Mouse (Mus musculus) heart, adult 2 months (tissue): Measurements from ENCODE around the gene Ssh2. TPM values are rescaled to one million over a fixed set of nuclear protein-coding genes. Genes with fewer than 3 reads are reported as not detected.
A peak's percentile ranks its signal among the peaks of the same experiment; 100 is the strongest.

Source experiments
- DNase-seq, 2 experiments: peaks; one replicate each; pipeline ENCODE4 v3.0.0; 2021
- H3K27ac ChIP-seq: fragments of 200-600 bp; 2 replicates; pipeline ENCODE4 v1.8.1; 2022
- H3K27me3 ChIP-seq: fragments of 200-500 bp; 2 replicates; pipeline ENCODE4 v1.6.1; 2012; ENCODE audit warnings: mild to moderate bottlenecking, low read length, inconsistent platforms, mixed read lengths; ENCODE audit not compliant: control insufficient read depth, insufficient read depth
- H3K36me3 ChIP-seq: fragments of 200-500 bp; 2 replicates; pipeline ENCODE4 v1.6.1; 2012; ENCODE audit warnings: low read length, inconsistent platforms; ENCODE audit not compliant: control insufficient read depth, insufficient read depth
- H3K4me1 ChIP-seq: fragments of 200-500 bp; 2 replicates; pipeline ENCODE4 v1.6.1; 2011; ENCODE audit warnings: low read length; ENCODE audit not compliant: control insufficient read depth, insufficient read depth
- H3K4me3 ChIP-seq: fragments of 200-600 bp; 2 replicates; pipeline ENCODE4 v1.8.1; 2022
- H3K79me2 ChIP-seq: fragments of 200-500 bp; replicated peaks from 2 replicates; pipeline ENCODE4 v1.6.1; 2012; ENCODE audit warnings: mild to moderate bottlenecking, inconsistent platforms, low read length, moderate library complexity, mixed read lengths; ENCODE audit not compliant: control insufficient read depth, insufficient read depth
- H3K9ac ChIP-seq: fragments of 200-500 bp; 2 replicates; pipeline ENCODE4 v1.6.1; 2012; ENCODE audit warnings: low read depth, mild to moderate bottlenecking, control low read depth, inconsistent platforms, low read length, mixed read lengths
- CTCF ChIP-seq: fragments of 200-600 bp; IDR thresholded peaks from 2 replicates; pipeline ENCODE4 v1.8.1; 2022; ENCODE audit warnings: antibody characterized with exemption, mild to moderate bottlenecking, moderate library complexity
- EP300 ChIP-seq: fragments of 200-500 bp; IDR thresholded peaks from 2 replicates; pipeline ENCODE4 v1.6.1; 2011; ENCODE audit warnings: low read depth, low read length, control low read depth; ENCODE audit not compliant: insufficient read depth
- POLR2A ChIP-seq: fragments of 200-500 bp; IDR thresholded peaks from 2 replicates; pipeline ENCODE4 v1.6.1; 2011; ENCODE audit warnings: mild to moderate bottlenecking, low read depth, low read length, control low read depth; ENCODE audit not compliant: insufficient read depth
- WGBS: fragments of 180-500 bp; shearing (Covaris S2); methylation state at CpG from one replicate; pipeline ENCODE4 v1.1.7; 2018; 5-methylcytosine and 5-hydroxymethylcytosine counted together
- intact Hi-C: fragments of 180-260 bp; cut with DNase I; formaldehyde crosslinking; loops from one replicate; pipeline ENCODE4 v1.15.1; 2025
- polyA plus RNA-seq: library from polyadenylated mRNA; depleted of rRNA; stranded (reverse); fragments of >200 nt; gene quantifications from 2 replicates; pipeline ENCODE4 v1.2.3, GENCODE M21; 2012
- total RNA-seq, 2 experiments: library from RNA; stranded (reverse); gene quantifications; 2 replicates each; pipeline ENCODE4 v1.2.3; 2021

The Ssh2 gene
- total and polyA plus RNA-seq, 3 experiments, result 22.6 to 76.5 (median 73.7) TPM

DNA sequence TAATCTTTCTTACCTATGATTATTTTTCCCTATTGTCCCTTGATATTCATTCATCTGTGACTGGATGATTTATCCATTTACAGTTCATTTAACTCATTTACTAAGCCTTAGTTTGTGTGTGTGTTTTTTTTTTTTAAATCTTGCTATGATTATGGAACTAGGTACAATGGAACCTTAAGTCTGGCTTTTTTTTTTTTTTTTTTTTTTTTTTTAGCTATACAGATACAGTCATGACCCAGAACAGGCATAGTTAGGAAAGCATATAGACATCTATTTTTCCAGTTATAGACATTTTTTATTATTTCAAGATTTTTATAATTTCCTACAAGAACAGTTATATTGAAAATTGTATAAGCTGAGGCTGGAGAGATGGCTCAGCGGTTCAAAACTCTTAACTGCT, 19.2 kb downstream of the Ssh2 start:
- WGBS, result 100% methylated on average over 1 of the region's 1 CpGs
- H3K36me3 ChIP-seq, result no peaks in the 10 kb centered on the region

DNA sequence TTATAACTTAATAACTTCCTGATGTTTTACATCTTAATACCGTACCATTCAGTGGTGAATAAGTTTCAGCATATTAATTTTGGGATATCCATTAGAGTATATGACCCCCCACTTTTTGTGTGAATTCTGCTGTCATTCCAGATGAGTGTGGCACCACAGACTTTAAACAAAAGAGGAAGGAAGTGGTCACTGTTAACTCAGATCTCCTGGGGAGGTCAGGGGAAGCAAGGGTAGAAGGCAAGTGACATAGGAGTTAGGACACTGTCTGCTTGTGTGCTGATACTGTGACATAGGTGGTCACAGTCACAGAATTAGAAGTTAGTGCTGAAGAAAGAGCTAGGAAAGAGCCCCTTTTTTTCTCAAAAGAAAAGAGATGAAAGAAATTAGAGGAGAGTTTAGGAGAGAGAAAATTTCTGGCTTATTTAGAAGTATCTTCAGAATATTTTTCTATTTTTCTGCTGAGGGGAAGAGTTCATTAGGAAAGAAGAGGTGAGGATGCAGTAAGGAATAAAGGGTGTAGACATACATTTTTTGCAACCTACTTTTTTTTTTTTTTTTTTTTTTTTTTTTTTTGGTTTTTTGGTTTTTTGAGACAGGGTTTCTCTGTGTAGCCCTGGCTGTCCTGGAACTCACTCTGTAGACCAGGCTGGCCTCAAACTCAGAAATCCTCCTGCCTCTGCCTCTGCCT, 23.7 kb downstream of the Ssh2 start:
- TF ChIP-seq POLR2A (no peak), CTCF (no peak), EP300 (no peak)
- Histone ChIP-seq H3K4me1 (peaks cover 3% of the 10 kb centered on the region; the same call in 1 of the 2 replicates), H3K27ac (no peak overlapping the region), H3K9ac (no peak overlapping the region), H3K4me3 (no peak overlapping the region), H3K79me2 (no peaks in the 10 kb centered on the region), H3K27me3 (no peaks in the 10 kb centered on the region), H3K36me3 (no peaks in the 10 kb centered on the region)
- intact Hi-C loops, result no loop called here
- no peak for DNase-seq
- WGBS, result 71% methylated on average over 1 of the region's 1 CpGs

More for the DNA sequence above, 19.2 kb downstream of the Ssh2 start:
- H3K4me1 ChIP-seq, result no peaks in the 10 kb centered on the region
- no peak overlapping the region for H3K27ac ChIP-seq
- no peak for TF ChIP-seq POLR2A
- no peak for TF ChIP-seq CTCF
- no peak for TF ChIP-seq EP300
- DNase-seq, result no peak
- H3K27me3 ChIP-seq, result no peaks in the 10 kb centered on the region
- no peaks in the 10 kb centered on the region for H3K79me2 ChIP-seq
- H3K4me3 ChIP-seq, result no peak overlapping the region
- no peak overlapping the region for H3K9ac ChIP-seq
- intact Hi-C loops, result no loop called here

DNA sequence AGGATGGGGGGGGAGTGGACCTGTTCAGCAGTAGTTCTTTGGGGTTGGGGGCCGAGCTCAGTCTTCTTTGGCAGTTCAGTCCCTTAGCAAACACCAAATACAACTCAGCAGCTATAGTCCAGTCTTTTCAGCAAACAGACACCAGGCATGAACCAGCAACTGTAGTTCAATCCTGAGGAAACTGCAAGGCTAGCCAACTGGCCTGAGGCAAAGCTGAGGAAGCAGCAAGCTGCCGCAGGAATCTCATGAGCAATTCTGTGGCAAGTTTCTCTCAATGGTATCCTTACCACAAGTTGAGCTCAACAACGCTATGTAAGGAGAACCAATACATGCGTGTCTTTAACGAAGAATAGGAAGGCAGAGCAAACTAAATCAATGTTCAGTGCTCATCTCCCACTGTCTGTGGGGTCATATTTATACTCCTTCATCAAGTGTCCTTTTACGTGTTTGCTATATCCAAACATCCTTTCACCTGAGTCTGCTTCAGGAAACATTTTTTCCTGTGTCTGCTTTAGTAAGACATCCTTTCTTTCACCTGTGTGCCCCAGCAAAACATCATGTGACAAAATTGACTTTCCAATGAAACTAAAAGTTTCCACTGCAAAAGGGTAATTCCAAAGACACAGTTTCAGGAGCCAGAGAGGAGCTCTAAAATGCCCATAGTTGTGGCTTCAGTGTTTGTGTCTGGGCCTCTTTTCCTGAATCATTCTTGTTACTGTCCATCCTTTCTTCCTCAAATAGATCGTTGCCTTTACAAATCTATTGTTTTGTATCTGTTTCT, 24.6 kb downstream of the Ssh2 start:
- TF ChIP-seq EP300 (no peak), CTCF (no peak), POLR2A (no peak)
- Histone ChIP-seq H3K9ac (no peak overlapping the region), H3K36me3 (no peaks in the 10 kb centered on the region), H3K79me2 (no peaks in the 10 kb centered on the region), H3K27ac (no peak overlapping the region), H3K4me3 (no peak overlapping the region), H3K4me1 (peaks cover 3% of the 10 kb centered on the region; the same call in 1 of the 2 replicates), H3K27me3 (no peaks in the 10 kb centered on the region)
- intact Hi-C loops, result no loop called here
- WGBS, result 85% methylated on average over 7 of the region's 7 CpGs
- DNase-seq, result no peak

DNA sequence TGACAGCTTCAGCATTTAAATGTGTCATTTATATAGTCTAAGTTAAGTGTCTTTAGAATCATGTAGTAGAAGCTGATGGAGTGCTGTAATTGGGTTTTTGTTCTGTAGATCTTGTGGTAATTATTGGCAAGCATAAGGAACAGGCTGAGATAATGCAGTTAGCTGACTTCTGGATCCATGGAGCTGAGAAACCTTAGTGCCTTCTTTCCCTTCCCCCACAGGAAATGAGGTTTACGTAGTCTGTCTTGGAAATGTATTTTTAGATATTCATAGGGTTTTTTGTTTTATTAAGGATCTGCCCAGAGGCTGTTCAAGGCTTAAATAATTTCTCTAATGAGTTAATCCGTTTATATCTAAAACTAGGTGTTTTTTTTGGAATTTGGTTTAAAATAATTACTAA, 26.8 kb downstream of the Ssh2 start:
- intact Hi-C loops, result no loop called here
- 30% methylated on average over 2 of the region's 2 CpGs for WGBS
- H3K36me3 ChIP-seq, result no peaks in the 10 kb centered on the region
- DNase-seq, result no peak
- TF ChIP-seq CTCF (no peak), POLR2A (no peak), EP300 (no peak)
- H3K9ac ChIP-seq, result no peak overlapping the region
- no peak overlapping the region for H3K4me3 ChIP-seq
- no peak overlapping the region for H3K27ac ChIP-seq
- no peaks in the 10 kb centered on the region for H3K27me3 ChIP-seq
- no peaks in the 10 kb centered on the region for H3K79me2 ChIP-seq
- peaks cover 3% of the 10 kb centered on the region; the same call in 1 of the 2 replicates for H3K4me1 ChIP-seq

DNA sequence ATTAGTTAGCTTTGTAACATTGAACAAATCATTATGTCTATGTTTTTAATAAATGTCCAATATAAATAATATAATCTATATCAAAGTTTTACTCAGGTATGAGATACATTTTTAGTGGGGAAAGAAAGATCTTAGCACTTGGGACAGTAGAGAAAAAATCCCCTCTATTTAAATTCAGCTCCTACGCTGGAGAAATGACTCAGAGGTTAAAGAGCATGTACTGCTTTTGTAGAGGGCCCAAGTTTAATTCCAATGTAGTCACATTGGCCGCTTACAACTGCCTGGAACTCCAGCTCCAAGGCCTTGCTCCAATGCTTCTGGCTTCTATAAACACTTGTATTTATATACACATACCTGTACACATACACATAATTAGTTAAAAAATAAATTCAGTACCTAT, 36.7 kb downstream of the Ssh2 start:
- Histone ChIP-seq H3K79me2 (no peaks in the 10 kb centered on the region; the same call in 1 of the 2 replicates), H3K4me1 (no peaks in the 10 kb centered on the region; the same call in 1 of the 2 replicates), H3K4me3 (no peak overlapping the region), H3K36me3 (no peaks in the 10 kb centered on the region), H3K27me3 (no peaks in the 10 kb centered on the region), H3K27ac (peak overlapping the region; percentile 35; the same call in 1 of the 2 replicates), H3K9ac (no peak overlapping the region)
- 76% methylated on average over 2 of the region's 2 CpGs for WGBS
- intact Hi-C loops, result no loop called here
- no peak for DNase-seq
- TF ChIP-seq EP300 (no peak), CTCF (no peak), POLR2A (no peak)

DNA sequence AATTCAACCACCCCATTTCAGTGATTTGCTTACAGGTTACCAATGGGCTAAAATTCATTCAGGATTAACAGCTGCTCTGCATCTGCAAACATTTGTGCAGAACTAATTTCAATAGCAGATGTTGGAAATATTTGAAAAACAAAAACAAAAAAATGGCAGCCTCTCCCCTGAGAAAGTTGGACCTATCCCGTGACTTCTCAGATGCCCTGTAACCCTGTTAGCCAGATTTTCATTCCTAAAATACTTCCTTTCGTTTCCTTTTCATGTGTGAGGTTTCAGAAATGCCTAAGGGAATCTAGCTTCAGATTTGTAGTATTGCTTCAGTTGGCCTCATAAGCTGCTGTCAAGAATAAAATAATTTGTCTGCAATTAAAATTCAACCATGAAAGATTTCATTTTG, 43.4 kb downstream of the Ssh2 start:
- Histone ChIP-seq H3K79me2 (no peaks in the 10 kb centered on the region), H3K27me3 (no peaks in the 10 kb centered on the region), H3K4me1 (peaks cover 2% of the 10 kb centered on the region; the same call in 1 of the 2 replicates), H3K4me3 (no peak overlapping the region), H3K9ac (no peak overlapping the region), H3K27ac (peak overlapping the region; percentile 57), H3K36me3 (0 out of 2 replicates have a peak, but pooled peaks cover 2% of the 10 kb centered on the region)
- no peak for DNase-seq
- intact Hi-C loops, result no loop called here
- TF ChIP-seq EP300, result no peak
- no peak for TF ChIP-seq CTCF
- no peak for TF ChIP-seq POLR2A
- 39% methylated on average over 2 of the region's 2 CpGs for WGBS
